ENCODE assay signal across 11 mouse cellular contexts in the genomic region with DNA sequence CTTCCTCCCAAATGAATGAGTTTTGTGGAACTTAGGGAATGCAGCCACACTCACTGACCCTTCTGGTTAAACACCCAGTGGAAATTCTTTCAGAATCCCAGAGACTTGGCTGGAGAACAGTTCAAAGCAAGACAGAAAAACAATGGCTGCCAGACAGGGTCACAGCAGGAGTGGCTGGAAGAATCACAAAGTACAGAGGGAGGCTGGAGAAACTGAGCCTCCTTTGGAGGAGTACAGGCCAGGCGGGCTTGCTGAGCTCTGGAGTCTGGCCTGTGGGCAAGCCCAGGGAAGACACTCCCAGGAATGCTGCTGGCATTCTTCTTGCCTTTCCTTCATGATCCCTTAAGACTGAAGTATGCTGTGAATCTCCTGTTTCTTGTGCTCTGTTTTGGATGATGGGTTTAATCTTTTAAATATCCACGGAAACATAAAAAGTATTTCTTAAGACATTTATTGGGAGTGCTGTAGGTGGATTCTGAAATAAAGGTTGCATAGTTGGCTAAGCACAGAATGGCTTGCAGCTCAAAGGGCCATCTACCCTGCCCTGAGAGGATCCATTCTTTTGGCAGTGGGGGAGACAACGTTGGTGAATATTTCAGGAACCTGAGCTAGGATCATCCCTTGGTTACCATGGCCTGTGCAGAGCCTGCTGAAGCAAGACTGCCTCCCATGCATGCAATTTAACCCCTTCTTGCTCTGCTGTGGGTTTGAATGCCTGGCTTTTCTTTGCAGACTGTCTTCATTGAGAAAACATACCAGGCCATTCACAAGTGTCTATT.
DNase-seq lines count a peak whose midpoint lies in the region; ATAC-seq lines count a peak whose summit lies in the region.
"Had no signal": no experiment of that assay in that cellular context is flagged by ENCODE, and none has a peak within 500 bp of the region (broad histone marks: within the 10 kb centered on the region; RNA-seq: fewer than 3 reads in every experiment).

No protein-coding gene starts in this region.

- no peaks in the 10 kb centered on the region for H3K9me3 ChIP-seq in hindbrain, embryonic 11.5 days (ENCODE audit: control insufficient read depth, low read length)
- H3K9me3 ChIP-seq: stomach, embryonic 15.5 days had no signal

- ATAC-seq in hindbrain, embryonic 11.5 days (ENCODE audit: low FRiP score), result peak; percentile 66

- H3K27me3 ChIP-seq in hindbrain, embryonic 11.5 days (ENCODE audit: control insufficient read depth, insufficient read depth, low read length), result no peaks in the 10 kb centered on the region
- H3K27me3 ChIP-seq: stomach, embryonic 15.5 days had no signal

- no peaks in the 10 kb centered on the region for H3K4me1 ChIP-seq in hindbrain, embryonic 11.5 days (replicated peaks; ENCODE audit: control insufficient read depth, insufficient read depth, low read length)
- H3K4me1 ChIP-seq: stomach, embryonic 15.5 days had no signal

- 17% methylated on average over 3 of the region's 3 CpGs for WGBS in hindbrain, embryonic 11.5 days

- H3K4me3 ChIP-seq in hindbrain, embryonic 11.5 days (ENCODE audit: low read depth, low read length), result no peak overlapping the region
- H3K4me3 ChIP-seq: erythroblast, embryonic 14.5 days; stomach, embryonic 15.5 days had no signal

- no peak overlapping the region for H3K9ac ChIP-seq in hindbrain, embryonic 11.5 days (ENCODE audit: low read depth, low read length)
- H3K9ac ChIP-seq: stomach, embryonic 15.5 days had no signal

- peak; percentile 3 for DNase-seq in adrenal gland, postnatal 10 days
- DNase-seq in adrenal gland, adult 8-10 months, result no peak
- peak; percentile 5 to 19 for DNase-seq in layer of hippocampus, postnatal 10 days (ENCODE audit: low spot score in 2 of 2)
- no peak for DNase-seq in layer of hippocampus, adult 9-10 months (ENCODE audit: low spot score)
- peak; percentile 87 for DNase-seq in R1 (ENCODE audit: low read depth, low spot score)
- peak; percentile 17 for DNase-seq in hindbrain, embryonic 11.5 days (ENCODE audit: low spot score)
- DNase-seq in ovary, postnatal 36 days (ENCODE audit: low spot score), result no peak
- DNase-seq in thymus, adult 18-20 months, result no peak
- DNase-seq: heart, postnatal 4 days had no signal

- no peaks in the 10 kb centered on the region for H3K36me3 ChIP-seq in hindbrain, embryonic 11.5 days (ENCODE audit: control insufficient read depth, insufficient read depth, low read length)
- H3K36me3 ChIP-seq: stomach, embryonic 15.5 days had no signal

- H3K4me2 ChIP-seq in hindbrain, embryonic 11.5 days (replicated peaks; ENCODE audit: low read depth, low read length), result no peak overlapping the region
- H3K4me2 ChIP-seq: stomach, embryonic 15.5 days had no signal

- H3K27ac ChIP-seq in hindbrain, embryonic 11.5 days (ENCODE audit: low read depth, low read length), result no peak overlapping the region
- H3K27ac ChIP-seq: stomach, embryonic 15.5 days had no signal

Comparison
In these comparisons a context has a peak if more than half of its experiments do, and no peak if none do; other contexts are left out.
1. DNase-seq: peak in adrenal gland, postnatal 10 days (single experiment), layer of hippocampus, postnatal 10 days (2 of 2), R1 (single experiment) and hindbrain, embryonic 11.5 days (single experiment); none in adrenal gland, adult 8-10 months (single experiment), layer of hippocampus, adult 9-10 months (single experiment), ovary, postnatal 36 days (single experiment) and thymus, adult 18-20 months (0 of 2).